Mouse (Mus musculus): ENCODE measurements at regions not wholly inside any gene's neighbourhood (a gene's known extent, or its start where the extent isn't known, plus 50 kb on each side); places are given as distances from the start of the nearest gene placed in this dataset.

GRCm38 (mm10) chr15:37063781-37064383 is 56.3 kb upstream of the Zfp706 start:
- no peak for DNase-seq (ENCODE audit: low spot score)
- Histone ChIP-seq H3K4me3 (no peak overlapping the region), H3K4me1 (peaks cover 24% of the 10 kb centered on the region), H3K36me3 (no peaks in the 10 kb centered on the region), H3K9me3 (replicated peaks) (no peaks in the 10 kb centered on the region), H3K27ac (no peak overlapping the region), H3K27me3 (ENCODE audit: low read depth, poor library complexity, severe bottlenecking) (no peaks in the 10 kb centered on the region)
- WGBS = 85% methylated on average over 6 of the region's 6 CpGs

DNA sequence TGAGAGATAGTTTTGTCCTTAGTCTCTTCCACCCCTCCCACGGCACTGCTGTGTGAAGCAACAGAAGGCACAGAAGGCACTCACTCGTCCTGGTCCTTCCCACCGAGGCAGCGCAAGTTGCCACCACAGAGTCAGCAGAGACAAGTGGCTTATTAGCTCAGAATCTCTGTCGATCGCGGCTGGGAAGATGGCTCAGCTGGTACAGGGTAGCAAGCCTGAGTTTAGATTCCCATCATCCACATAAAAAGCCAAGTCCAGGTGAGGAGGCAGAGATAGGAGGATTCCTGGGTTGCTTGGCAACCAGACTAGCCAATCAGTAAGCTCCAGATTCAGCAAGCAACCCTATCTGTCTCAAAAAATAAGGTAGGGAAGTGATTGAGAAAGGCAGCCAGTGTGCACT is 55.0 kb upstream of the Zfp706 start:
- Histone ChIP-seq H3K27ac (peak overlapping the region; percentile 42; the same call in 1 of the 2 replicates), H3K4me1 (peaks cover 24% of the 10 kb centered on the region), H3K4me3 (no peak overlapping the region), H3K9me3 (replicated peaks) (no peaks in the 10 kb centered on the region), H3K27me3 (ENCODE audit: low read depth, poor library complexity, severe bottlenecking) (no peaks in the 10 kb centered on the region), H3K36me3 (no peaks in the 10 kb centered on the region)
- no peak for DNase-seq (ENCODE audit: low spot score)
- WGBS = 86% methylated on average over 7 of the region's 7 CpGs

GRCm38 (mm10) chr15:37061501-37061900 is 53.9 kb upstream of the Zfp706 start:
- Histone ChIP-seq H3K4me1 (peaks cover 24% of the 10 kb centered on the region), H3K36me3 (no peaks in the 10 kb centered on the region), H3K9me3 (replicated peaks) (no peaks in the 10 kb centered on the region), H3K27ac (peak overlapping the region; percentile 62), H3K27me3 (ENCODE audit: low read depth, poor library complexity, severe bottlenecking) (no peaks in the 10 kb centered on the region), H3K4me3 (no peak overlapping the region)
- WGBS = 86% methylated on average over 6 of the region's 6 CpGs
- DNase-seq (ENCODE audit: low spot score) = no peak

- H3K9me3 ChIP-seq (replicated peaks) = no peaks in the 10 kb centered on the region
- 88% methylated on average over 6 of the region's 6 CpGs for WGBS
- H3K4me3 ChIP-seq = no peak overlapping the region
- peaks cover 24% of the 10 kb centered on the region for H3K4me1 ChIP-seq
- no peaks in the 10 kb centered on the region for H3K36me3 ChIP-seq
- no peak overlapping the region for H3K27ac ChIP-seq
- no peaks in the 10 kb centered on the region for H3K27me3 ChIP-seq (ENCODE audit: low read depth, poor library complexity, severe bottlenecking)
- no peak for DNase-seq (ENCODE audit: low spot score)
Measured at GRCm38 (mm10) chr15:37060831-37061230, 53.3 kb upstream of the Zfp706 start.
